Mouse (Mus musculus) CD4-positive, CD25-positive, alpha-beta regulatory T cell, adult 4 months (primary cell): Measurements from ENCODE around the gene Slc24a1. TPM values are rescaled to one million over a fixed set of nuclear protein-coding genes. Genes with fewer than 3 reads are reported as not detected.
"Not testable (repeated sequence)": the region's sequence is repeated elsewhere in the genome, so short reads cannot be mapped to it uniquely, and the experiment has no call there.

Experiments used
- ATAC-seq: one replicate; pipeline ENCODE4 v1.8.0; 2017
- polyA plus RNA-seq, 2 experiments: library from polyadenylated mRNA; unstranded; fragments of 100-300 nt; shearing (Covaris generic); gene quantifications; one replicate each; pipeline ENCODE4 v1.2.1; 2017

Gene Slc24a1
- under 1 TPM; 0.09 to 0.44 TPM for polyA plus RNA-seq

GRCm38 (mm10) chr9:64951161-64951657 is at the start of gene Slc24a1:
Slc24a1 (minus strand) TSS chr9:64951607.
- no peak for ATAC-seq

- not testable (repeated sequence) for ATAC-seq
These were observed 44.1 kb upstream of the Slc24a1 start for GRCm38 (mm10) chr9:64995464-64995863.

- no peak for ATAC-seq
These were observed 38.9 kb upstream of the Slc24a1 start for GRCm38 (mm10) chr9:64990291-64990690.

- ATAC-seq: no peak
These were observed 37.0 kb upstream of the Slc24a1 start for GRCm38 (mm10) chr9:64988443-64988842.

- ATAC-seq: no peak
These were observed 36.2 kb upstream of the Slc24a1 start for GRCm38 (mm10) chr9:64987651-64988050.

GRCm38 (mm10) chr9:64985807-64986206 is 34.4 kb upstream of the Slc24a1 start:
- no peak for ATAC-seq

- ATAC-seq: no peak
These were observed 33.8 kb upstream of the Slc24a1 start for GRCm38 (mm10) chr9:64985037-64985794.

GRCm38 (mm10) chr9:64981904-64982303 is 30.5 kb upstream of the Slc24a1 start:
- ATAC-seq: no peak

- no peak for ATAC-seq
These were observed 29.1 kb upstream of the Slc24a1 start for GRCm38 (mm10) chr9:64980548-64980947.

- peak; percentile 62 for ATAC-seq
These were observed 9.5 kb upstream of the Slc24a1 start for GRCm38 (mm10) chr9:64960978-64961320.

GRCm38 (mm10) chr9:64960117-64960977 is 8.9 kb upstream of the Slc24a1 start, which contains the start of gene Ints14:
Ints14 (plus strand) TSS chr9:64960905.
- ATAC-seq: peak; percentile 98

- no peak for ATAC-seq
These were observed 5.9 kb upstream of the Slc24a1 start for GRCm38 (mm10) chr9:64957276-64957675.

- ATAC-seq: no peak
These were observed 4.9 kb upstream of the Slc24a1 start for GRCm38 (mm10) chr9:64956337-64956736.

- ATAC-seq: no peak
These were observed 1.8 kb upstream of the Slc24a1 start for GRCm38 (mm10) chr9:64953190-64953589.

GRCm38 (mm10) chr9:64952055-64952454 is 648 bp upstream of the Slc24a1 start:
- ATAC-seq: no peak

GRCm38 (mm10) chr9:64947483-64948095 is 3.8 kb downstream of the Slc24a1 start:
- ATAC-seq: no peak

- no peak for ATAC-seq
These were observed 7.4 kb downstream of the Slc24a1 start for GRCm38 (mm10) chr9:64943997-64944396.

GRCm38 (mm10) chr9:64941650-64942049 is 9.8 kb downstream of the Slc24a1 start:
- ATAC-seq: no peak

- ATAC-seq: no peak
These were observed 10.6 kb downstream of the Slc24a1 start for GRCm38 (mm10) chr9:64940731-64941346.

- ATAC-seq: no peak
These were observed 11.6 kb downstream of the Slc24a1 start for GRCm38 (mm10) chr9:64939790-64940189.

- no peak for ATAC-seq
These were observed 12.1 kb downstream of the Slc24a1 start for GRCm38 (mm10) chr9:64939281-64939680.

GRCm38 (mm10) chr9:64938535-64938934 is 12.9 kb downstream of the Slc24a1 start:
- ATAC-seq: no peak

GRCm38 (mm10) chr9:64937491-64937890 is 13.9 kb downstream of the Slc24a1 start:
- ATAC-seq: no peak
